Mouse (Mus musculus) embryonic fibroblast, embryonic 13.5 days (primary cell): ENCODE results near the gene Tmem164. TPM values are rescaled to one million over a fixed set of nuclear protein-coding genes. Genes with fewer than 3 reads are reported as not detected.

ENCODE experiments used
- H3K27ac ChIP-seq: 2 replicates; pipeline ENCODE4 v1.5.1; 2012; ENCODE audit warnings: low read length, control low read depth, inconsistent platforms; ENCODE audit not compliant: insufficient read depth
- H3K4me1 ChIP-seq: 2 replicates; pipeline ENCODE4 v1.6.1; 2011; ENCODE audit warnings: low read length; ENCODE audit not compliant: control insufficient read depth, insufficient read depth
- H3K4me3 ChIP-seq: 2 replicates; pipeline ENCODE4 v1.5.1; 2011; ENCODE audit warnings: mild to moderate bottlenecking, control low read depth, low read length; ENCODE audit not compliant: insufficient read depth
- CTCF ChIP-seq: IDR thresholded peaks from 2 replicates; pipeline ENCODE4 v1.5.1; 2011; ENCODE audit warnings: mild to moderate bottlenecking, control low read depth, low read length, moderate library complexity, borderline replicate concordance; ENCODE audit not compliant: insufficient read depth
- POLR2A ChIP-seq: IDR thresholded peaks from 2 replicates; pipeline ENCODE4 v1.6.1; 2011; ENCODE audit warnings: low read depth, mild to moderate bottlenecking, control low read depth, low read length, moderate library complexity
- polyA plus RNA-seq: library from polyadenylated mRNA; stranded (reverse); fragments of >200 nt; gene quantifications from 2 replicates; pipeline ENCODE4 v1.2.4, GENCODE M21; 2011; ENCODE audit warnings: low read depth; ENCODE audit not compliant: missing spikeins, insufficient read length

The Tmem164 gene
- polyA plus RNA-seq, 1 experiment = 68.6 TPM

DNA sequence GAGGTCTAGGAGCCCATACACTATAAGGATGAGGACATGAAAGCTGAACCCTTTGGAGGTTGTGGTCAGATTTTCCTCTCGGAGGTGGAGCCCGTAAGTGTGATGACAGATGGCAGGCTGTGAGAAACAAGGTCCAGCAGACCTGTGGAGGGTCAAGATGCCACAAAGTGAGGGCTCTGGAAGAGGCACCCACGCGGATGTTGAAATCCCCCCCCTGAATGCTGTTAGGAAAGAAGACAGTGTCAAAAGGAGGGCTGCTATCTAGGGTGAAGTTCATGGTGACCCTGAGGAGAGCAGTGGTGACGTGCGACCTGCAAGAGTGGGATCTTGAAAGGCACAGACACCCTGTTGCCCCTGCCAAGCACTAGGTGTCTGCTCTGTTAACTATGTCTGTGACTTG is 140.0 kb downstream of the Tmem164 start:
- no peak for TF ChIP-seq CTCF
- no peak for TF ChIP-seq POLR2A
- Histone ChIP-seq H3K27ac (no peak overlapping the region), H3K4me3 (no peak overlapping the region), H3K4me1 (no peaks in the 10 kb centered on the region)

DNA sequence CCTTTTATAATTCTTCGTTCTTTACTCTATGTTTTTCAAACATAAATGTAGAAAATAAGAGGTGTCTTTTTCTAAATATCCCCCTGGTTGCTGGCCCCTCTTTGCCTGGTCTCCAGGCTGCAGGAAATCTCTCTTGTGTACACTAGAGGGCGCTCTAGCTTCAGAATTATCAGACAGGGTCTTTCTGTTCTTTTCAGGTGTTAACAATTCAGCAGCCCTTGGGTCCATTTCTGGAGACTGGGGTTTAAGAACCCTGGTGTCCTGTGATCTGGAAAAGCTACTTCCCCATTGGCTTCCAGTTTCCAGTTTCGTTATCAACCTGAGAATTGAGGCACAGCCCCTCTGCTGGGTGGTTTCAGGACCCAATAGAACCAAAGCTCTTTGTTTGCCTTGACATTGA is 140.6 kb downstream of the Tmem164 start:
- no peak overlapping the region for H3K27ac ChIP-seq
- TF ChIP-seq CTCF (no peak), POLR2A (no peak)
- no peaks in the 10 kb centered on the region for H3K4me1 ChIP-seq
- H3K4me3 ChIP-seq = no peak overlapping the region

DNA sequence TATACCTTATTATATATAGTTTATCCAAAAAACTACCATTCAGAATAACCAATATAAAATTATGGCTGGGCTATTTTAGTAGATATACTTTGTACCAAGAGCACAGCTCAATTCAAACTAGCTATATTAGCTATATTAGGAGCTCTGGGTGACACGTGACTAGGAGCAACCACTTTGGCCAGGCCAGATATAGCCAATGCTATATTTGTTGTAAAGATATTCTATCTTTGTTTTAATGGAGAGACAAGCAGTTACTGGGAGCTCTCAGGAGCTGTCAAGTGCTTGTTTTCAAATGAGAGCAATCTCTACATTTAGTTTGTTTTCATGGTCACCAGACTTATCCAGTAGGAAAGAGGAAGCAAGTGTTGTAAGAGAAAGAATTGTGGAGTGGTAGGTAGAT is 144.1 kb downstream of the Tmem164 start:
- no peak overlapping the region for H3K4me3 ChIP-seq
- H3K4me1 ChIP-seq = no peaks in the 10 kb centered on the region
- TF ChIP-seq POLR2A (no peak), CTCF (no peak)
- no peak overlapping the region for H3K27ac ChIP-seq

DNA sequence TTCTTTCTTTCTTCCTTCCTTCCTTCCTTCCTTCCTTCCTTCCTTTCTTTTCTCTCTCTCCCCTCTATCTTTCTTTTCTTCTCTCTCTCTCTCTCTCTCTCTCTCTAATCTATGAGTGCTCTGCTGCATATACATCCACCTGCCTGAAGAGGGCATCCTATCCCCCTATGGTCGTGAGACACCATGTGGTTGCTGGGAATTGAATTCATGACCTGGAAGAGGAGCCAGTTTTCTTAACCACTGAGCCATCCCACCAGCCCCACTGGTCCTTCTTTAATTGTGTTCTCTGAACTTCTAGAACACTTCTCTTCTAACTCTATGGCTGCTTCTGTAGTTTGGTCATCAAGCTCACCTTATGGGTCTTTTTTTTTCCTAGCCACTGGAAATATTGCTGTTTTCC is 146.4 kb downstream of the Tmem164 start:
- TF ChIP-seq POLR2A = no peak
- no peak for TF ChIP-seq CTCF

DNA sequence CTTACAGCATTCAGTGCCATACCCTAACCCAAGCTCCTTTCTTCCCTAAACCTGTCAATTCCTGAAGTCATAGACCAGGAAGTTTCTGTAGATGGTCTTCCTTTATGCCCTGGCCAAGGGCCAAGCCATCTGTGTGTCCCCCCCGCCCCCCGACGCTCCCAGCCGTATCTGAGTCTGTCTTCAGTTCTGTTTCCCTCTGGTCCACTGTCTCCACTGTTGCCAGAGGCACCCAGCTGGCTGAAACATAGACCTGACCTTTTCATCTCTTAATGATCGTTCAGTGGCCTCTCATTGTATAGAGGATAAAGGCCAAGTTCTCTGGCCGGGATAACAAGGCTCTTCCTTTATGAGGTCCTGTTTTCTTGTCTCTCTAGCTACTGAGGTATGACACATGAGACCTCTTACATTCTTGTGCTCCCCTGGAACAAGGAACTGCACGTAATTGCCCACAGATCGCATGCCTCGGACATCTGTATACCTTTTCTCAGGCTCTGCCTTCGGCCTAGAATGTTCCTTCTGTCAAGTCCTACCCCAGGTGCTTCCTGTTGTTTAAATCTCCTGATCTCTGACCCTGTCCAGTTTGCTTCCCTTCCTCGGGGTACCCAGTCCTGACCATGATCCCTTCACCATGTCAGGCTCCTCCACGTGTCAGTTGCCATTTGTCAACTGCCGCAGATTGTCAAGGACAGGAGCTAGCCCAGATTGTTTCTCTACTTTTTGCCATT is 147.1 kb downstream of the Tmem164 start:
- H3K27ac ChIP-seq = no peak overlapping the region
- no peaks in the 10 kb centered on the region; the same call in 1 of the 2 replicates for H3K4me1 ChIP-seq
- TF ChIP-seq POLR2A (no peak), CTCF (no peak)
- H3K4me3 ChIP-seq = no peak overlapping the region

More for the DNA sequence above, 146.4 kb downstream of the Tmem164 start:
- Histone ChIP-seq H3K4me1 (no peaks in the 10 kb centered on the region; the same call in 1 of the 2 replicates), H3K27ac (no peak overlapping the region), H3K4me3 (no peak overlapping the region)

DNA sequence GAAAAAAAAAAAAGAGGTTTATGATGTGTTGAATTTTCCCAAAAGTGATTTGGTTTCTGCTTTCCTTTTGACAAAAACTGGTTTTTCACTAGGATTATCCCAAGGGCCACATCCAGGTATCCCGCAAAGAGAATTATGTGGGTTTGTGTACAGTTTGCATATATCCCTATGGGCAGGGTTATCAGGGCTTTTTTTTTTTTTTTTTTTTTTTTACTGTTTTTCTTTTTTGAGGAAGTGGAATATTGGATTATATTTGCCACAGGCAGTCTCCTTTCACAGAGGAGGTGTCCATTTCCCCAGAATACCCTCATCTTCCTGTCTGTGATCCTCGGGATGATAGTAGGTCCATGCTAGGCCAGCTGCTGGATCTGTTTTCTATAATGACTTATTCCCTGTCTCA is 148.1 kb downstream of the Tmem164 start:
- TF ChIP-seq CTCF (no peak), POLR2A (no peak)
- no peaks in the 10 kb centered on the region; the same call in 1 of the 2 replicates for H3K4me1 ChIP-seq
- H3K4me3 ChIP-seq = no peak overlapping the region

DNA sequence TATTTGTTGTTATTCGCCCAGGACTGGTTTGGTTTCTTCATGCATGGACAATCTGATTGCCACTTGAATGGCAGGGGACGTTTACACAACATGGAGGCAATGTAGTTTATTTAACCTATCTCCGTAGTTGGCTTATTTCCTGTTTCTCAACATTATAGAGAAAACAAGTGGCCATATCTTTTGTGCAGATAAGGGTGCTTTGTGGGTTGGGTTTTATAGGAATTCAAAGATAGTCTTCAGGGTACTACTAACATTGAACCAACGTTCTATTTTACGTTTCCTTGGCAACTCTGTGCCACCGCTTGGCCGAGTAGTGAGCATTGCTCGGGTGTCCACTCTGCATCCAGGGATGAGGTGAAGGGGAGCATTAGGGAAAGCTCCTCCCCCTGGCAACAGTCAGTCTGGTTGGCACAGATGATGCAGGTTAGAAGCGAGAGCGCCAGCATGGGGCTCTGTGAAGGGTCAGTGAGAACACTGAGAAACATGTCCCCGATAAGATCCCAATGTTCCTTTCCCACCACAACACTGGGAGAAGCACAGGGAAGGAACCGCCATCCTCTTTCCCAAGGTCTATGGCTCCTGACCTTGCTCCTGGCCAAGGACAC is 148.8 kb downstream of the Tmem164 start:
- no peaks in the 10 kb centered on the region; the same call in 1 of the 2 replicates for H3K4me1 ChIP-seq

More for the DNA sequence above, 148.1 kb downstream of the Tmem164 start:
- H3K27ac ChIP-seq = no peak overlapping the region

DNA sequence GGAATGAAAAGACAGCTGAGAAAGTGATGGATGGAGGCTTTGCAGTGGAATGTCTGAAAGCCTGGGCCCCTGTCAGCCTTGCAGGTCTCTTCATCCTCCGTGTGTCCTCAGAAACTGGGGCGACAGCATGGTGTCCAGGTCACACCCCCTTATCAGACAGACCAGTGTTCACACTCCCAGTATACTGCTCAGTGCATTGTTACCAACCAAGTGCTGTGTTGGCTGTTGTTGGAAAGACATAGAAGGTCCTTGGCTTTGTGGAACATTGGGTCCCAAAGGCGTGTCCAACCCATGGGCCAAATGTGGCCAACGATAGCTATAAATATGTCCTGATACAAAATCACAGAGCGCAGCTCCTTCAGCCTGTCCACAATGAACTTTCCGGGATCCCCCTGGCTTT is 149.4 kb downstream of the Tmem164 start:
- TF ChIP-seq POLR2A (no peak), CTCF (no peak)
- no peak overlapping the region for H3K27ac ChIP-seq
- H3K4me3 ChIP-seq = no peak overlapping the region
- H3K4me1 ChIP-seq = no peaks in the 10 kb centered on the region; the same call in 1 of the 2 replicates

More for the DNA sequence above, 148.8 kb downstream of the Tmem164 start:
- no peak overlapping the region for H3K4me3 ChIP-seq
- no peak overlapping the region for H3K27ac ChIP-seq
- no peak for TF ChIP-seq CTCF
- TF ChIP-seq POLR2A = no peak

DNA sequence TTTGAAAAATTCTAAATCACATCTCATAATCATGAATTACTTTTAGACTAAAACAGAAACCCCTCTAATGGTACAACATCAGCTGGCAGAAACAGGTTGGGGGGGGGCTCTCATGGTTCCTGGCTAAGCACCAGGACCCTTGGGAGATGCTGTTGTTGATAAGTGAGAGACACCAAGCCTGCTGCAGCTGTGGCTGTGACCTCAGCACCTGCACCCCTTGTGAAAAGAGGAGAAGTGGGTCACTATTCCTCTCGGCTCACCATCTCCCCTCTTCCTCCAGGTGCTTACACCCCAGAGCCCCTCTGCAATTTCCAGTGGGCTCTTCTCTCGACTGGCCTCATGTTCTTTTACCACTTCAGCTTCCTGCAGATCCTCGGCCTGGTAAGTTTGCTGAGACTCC is 151.0 kb downstream of the Tmem164 start:
- no peak overlapping the region for H3K4me3 ChIP-seq
- no peak for TF ChIP-seq CTCF
- TF ChIP-seq POLR2A = no peak
- no peaks in the 10 kb centered on the region; the same call in 1 of the 2 replicates for H3K4me1 ChIP-seq
- H3K27ac ChIP-seq = no peak overlapping the region

DNA sequence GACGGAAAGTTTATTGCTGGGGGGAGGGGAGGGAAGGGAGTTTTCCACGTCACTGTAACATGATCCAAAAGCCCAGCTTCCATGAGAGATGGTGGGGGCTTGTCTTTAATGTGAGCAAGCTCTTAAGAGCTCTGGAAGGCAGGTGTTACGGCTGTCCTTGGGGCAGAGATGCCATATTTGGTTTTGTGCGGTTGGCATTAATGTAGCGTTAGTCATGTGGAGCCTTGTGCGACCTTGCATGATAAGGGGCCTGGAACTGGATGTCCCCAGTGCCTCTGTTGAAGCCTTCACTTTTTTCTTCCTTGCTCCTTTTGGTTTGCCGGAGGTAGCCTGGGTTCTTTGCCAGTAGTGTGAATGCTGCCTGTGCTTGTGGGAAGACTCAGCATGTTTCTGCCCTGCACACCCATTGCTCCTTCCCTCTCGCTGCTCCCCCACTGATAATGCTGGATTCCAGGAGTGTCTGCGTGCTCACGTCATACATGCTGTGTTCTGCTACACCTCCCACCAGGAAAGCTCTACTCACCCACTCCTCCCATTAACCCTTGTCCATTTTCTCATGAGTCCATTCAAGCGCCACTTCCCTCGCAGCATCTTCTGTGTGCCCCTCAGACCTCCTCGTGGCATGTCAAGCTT is 152.1 kb downstream of the Tmem164 start:
- TF ChIP-seq POLR2A (no peak), CTCF (no peak)
- no peaks in the 10 kb centered on the region; the same call in 1 of the 2 replicates for H3K4me1 ChIP-seq

More for the DNA sequence above, 152.1 kb downstream of the Tmem164 start:
- no peak overlapping the region for H3K4me3 ChIP-seq
- no peak overlapping the region for H3K27ac ChIP-seq
